Mouse (Mus musculus): ENCODE results near the gene Hist1h2bc. TPM values are rescaled to one million over a fixed set of nuclear protein-coding genes. Genes with fewer than 3 reads are reported as not detected.

Gene Hist1h2bc
- polyA plus RNA-seq, 1 experiment from 2014 or later: 168 TPM

GRCm38 (mm10) chr13:23689459-23689858, 5.5 kb downstream of the Hist1h2bc start:
- WGBS (ENCODE audit: insufficient replicate concordance): 42% methylated on average over 2 of the region's 2 CpGs
- H3K4me2 ChIP-seq (ENCODE audit: low read depth, low read length): no peak overlapping the region

DNA sequence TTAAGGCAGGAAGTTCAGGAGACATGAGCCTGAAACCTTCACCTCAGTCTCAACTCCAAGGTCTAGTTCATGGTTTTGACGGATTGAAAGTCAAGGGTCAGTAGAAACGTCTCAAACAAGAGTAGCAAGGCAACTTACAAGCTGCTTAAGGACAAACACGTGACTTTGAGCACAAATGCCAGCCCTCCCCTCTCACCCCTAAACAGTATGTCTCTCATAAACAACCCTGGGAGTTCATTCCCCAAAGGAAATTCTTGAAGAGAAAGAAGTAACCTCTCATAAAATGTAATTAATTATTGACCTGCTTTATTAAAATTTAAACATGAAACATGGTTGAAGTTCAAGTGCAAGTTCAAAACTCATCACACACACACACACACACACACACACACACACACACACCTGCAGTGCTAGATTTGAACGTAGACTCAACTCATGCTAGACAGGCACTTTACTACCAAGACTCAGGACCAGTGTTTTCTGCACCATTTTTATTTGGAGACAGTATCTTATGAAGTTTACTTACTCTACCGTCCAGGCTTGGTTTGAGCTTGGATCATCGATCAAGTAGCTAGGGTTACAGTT, 9.9 kb downstream of the Hist1h2bc start:
- peak; percentile 3 for DNase-seq
- Histone ChIP-seq H3K9ac (replicated peaks) (no peak overlapping the region), H3K27me3 (ENCODE audit: insufficient read depth, low read length) (no peaks in the 10 kb centered on the region), H3K4me2 (ENCODE audit: low read depth, low read length) (no peak overlapping the region), H3K4me3 (ENCODE audit: low read depth, low read length) (no peak overlapping the region), H3K27ac (ENCODE audit: low read depth) (no peak overlapping the region), H3K36me3 (replicated peaks; ENCODE audit: insufficient read depth, low read length) (peaks cover 11% of the 10 kb centered on the region; the same call in 1 of the 2 replicates), H3K4me1 (ENCODE audit: insufficient read depth) (peaks cover 19% of the 10 kb centered on the region), H3K9me3 (ENCODE audit: low read length) (no peaks in the 10 kb centered on the region)
- ATAC-seq: no peak
- TF ChIP-seq EP300 (IDR thresholded peaks at IDR 0.05; ENCODE audit: low read depth) (no peak), CTCF (IDR thresholded peaks at IDR 0.05; ENCODE audit: low read depth) (no peak)
- 79% methylated on average over 6 of the region's 6 CpGs for WGBS (ENCODE audit: insufficient replicate concordance)

More at GRCm38 (mm10) chr13:23689459-23689858, 5.5 kb downstream of the Hist1h2bc start:
- DNase-seq (no peak), ATAC-seq (no peak)
- Histone ChIP-seq H3K9me3 (ENCODE audit: low read length) (no peaks in the 10 kb centered on the region), H3K36me3 (replicated peaks; ENCODE audit: insufficient read depth, low read length) (peaks cover 14% of the 10 kb centered on the region; the same call in 1 of the 2 replicates), H3K27ac (ENCODE audit: low read depth) (no peak overlapping the region), H3K27me3 (ENCODE audit: insufficient read depth, low read length) (no peaks in the 10 kb centered on the region), H3K4me3 (ENCODE audit: low read depth, low read length) (no peak overlapping the region), H3K9ac (replicated peaks) (no peak overlapping the region), H3K4me1 (ENCODE audit: insufficient read depth) (peaks cover 21% of the 10 kb centered on the region)
- TF ChIP-seq EP300 (IDR thresholded peaks at IDR 0.05; ENCODE audit: low read depth) (no peak), CTCF (IDR thresholded peaks at IDR 0.05; ENCODE audit: low read depth) (no peak)

- no peak overlapping the region for H3K4me3 ChIP-seq (ENCODE audit: low read depth, low read length)
- 87% methylated on average over 9 of the region's 9 CpGs for WGBS (ENCODE audit: insufficient replicate concordance)
- 0 out of 2 replicates have a peak overlapping the region, but pooled peaks have one; percentile 7 for H3K27ac ChIP-seq (ENCODE audit: low read depth)
- TF ChIP-seq EP300 (IDR thresholded peaks at IDR 0.05; ENCODE audit: low read depth) (no peak), CTCF (IDR thresholded peaks at IDR 0.05; ENCODE audit: low read depth) (no peak)
- no peaks in the 10 kb centered on the region for H3K9me3 ChIP-seq (ENCODE audit: low read length)
- peaks cover 12% of the 10 kb centered on the region for H3K4me1 ChIP-seq (ENCODE audit: insufficient read depth)
- peaks cover 11% of the 10 kb centered on the region; the same call in 1 of the 2 replicates for H3K36me3 ChIP-seq (replicated peaks; ENCODE audit: insufficient read depth, low read length)
- no peak for DNase-seq
- no peak for ATAC-seq
- H3K4me2 ChIP-seq (ENCODE audit: low read depth, low read length): no peak overlapping the region
- no peak overlapping the region for H3K9ac ChIP-seq (replicated peaks)
- no peaks in the 10 kb centered on the region for H3K27me3 ChIP-seq (ENCODE audit: insufficient read depth, low read length)
These were observed 11.0 kb downstream of the Hist1h2bc start for GRCm38 (mm10) chr13:23694956-23695355.

DNA sequence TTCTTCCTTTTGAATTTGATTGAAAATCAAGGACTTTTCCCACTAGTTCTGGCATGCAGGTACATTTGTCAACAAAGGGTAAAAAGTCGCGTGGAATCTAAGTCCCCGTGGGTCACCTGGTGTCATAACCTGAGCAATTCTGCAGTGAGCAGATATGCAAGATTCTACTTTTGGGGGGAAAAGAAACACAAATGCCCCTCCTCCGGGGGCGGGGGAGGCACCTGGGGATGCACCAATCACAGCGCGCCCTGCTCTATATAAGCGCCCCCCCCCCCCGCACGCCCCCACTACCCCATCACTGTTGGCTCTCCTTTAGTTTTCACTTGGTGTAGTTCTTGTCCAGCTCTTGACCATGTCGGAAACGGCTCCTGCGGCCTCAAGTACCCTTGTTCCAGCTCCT, 11.5 kb downstream of the Hist1h2bc start, which contains the start of gene Hist1h1t:
Gene Hist1h1t (plus strand): TSS at position 301 of the 400 bp plus-strand sequence.
- DNase-seq (peak; percentile 20), ATAC-seq (no peak)
- Histone ChIP-seq H3K9me3 (ENCODE audit: low read length) (no peaks in the 10 kb centered on the region), H3K27me3 (ENCODE audit: insufficient read depth, low read length) (no peaks in the 10 kb centered on the region), H3K9ac (replicated peaks) (peak within 1 kb of the TSS; percentile 44), H3K36me3 (replicated peaks; ENCODE audit: insufficient read depth, low read length) (peaks cover 11% of the 10 kb centered on the region; the same call in 1 of the 2 replicates), H3K4me1 (ENCODE audit: insufficient read depth) (peaks cover 12% of the 10 kb centered on the region), H3K4me3 (ENCODE audit: low read depth, low read length) (0 out of 2 replicates have a peak within 1 kb of the TSS, but pooled peaks have one; percentile 4), H3K27ac (ENCODE audit: low read depth) (peak within 1 kb of the TSS; percentile 98), H3K4me2 (ENCODE audit: low read depth, low read length) (peak within 1 kb of the TSS; percentile 61)
- WGBS (ENCODE audit: insufficient replicate concordance): 57% methylated on average over 13 of the region's 13 CpGs
- TF ChIP-seq CTCF (IDR thresholded peaks at IDR 0.05; ENCODE audit: low read depth) (no peak), EP300 (IDR thresholded peaks at IDR 0.05; ENCODE audit: low read depth) (no peak)

- peak overlapping the region; percentile 61 for H3K4me2 ChIP-seq (ENCODE audit: low read depth, low read length)
- peak; percentile 52 for DNase-seq
These were observed 12.1 kb downstream of the Hist1h2bc start for GRCm38 (mm10) chr13:23696061-23696474.

DNA sequence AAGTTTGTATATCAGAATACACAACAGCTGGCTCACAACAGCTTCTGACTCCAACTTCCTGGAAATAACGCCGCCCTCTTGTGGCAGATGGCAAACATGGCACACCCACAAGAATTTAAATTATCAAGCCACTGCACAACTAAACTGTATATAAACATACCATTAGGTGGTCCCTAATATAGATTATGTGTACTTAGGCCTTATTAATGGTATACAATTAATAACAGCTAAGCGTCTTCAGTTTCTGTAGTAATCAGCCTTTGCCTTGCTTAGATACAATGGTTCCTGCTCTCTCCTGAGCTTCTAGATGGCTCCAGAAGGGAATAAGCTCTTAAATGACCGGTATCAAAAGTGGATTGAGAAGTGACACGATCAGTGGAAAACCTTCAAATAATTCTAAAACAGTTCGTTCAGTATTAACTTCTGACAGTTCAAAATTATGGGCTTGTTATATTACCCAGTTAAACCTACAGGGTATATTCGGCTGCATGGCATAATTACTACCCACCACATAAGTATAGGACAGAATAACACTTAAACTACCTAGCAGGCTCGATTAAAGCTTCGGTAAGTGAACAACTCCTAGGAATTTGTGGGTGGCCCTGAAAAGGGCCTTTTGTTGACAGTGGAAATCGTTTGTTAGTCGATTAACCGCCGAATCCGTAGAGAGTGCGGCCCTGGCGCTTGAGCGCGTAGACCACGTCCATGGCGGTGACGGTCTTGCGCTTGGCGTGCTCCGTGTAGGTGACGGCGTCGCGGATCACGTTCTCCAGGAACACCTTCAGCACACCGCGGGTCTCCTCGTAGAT, 13.7 kb downstream of the Hist1h2bc start:
- H3K9me3 ChIP-seq (ENCODE audit: low read length): no peaks in the 10 kb centered on the region
- H3K4me3 ChIP-seq (ENCODE audit: low read depth, low read length): peak overlapping the region; percentile 54
- DNase-seq (peak; percentile 80), ATAC-seq (peak; percentile 33)
- H3K9ac ChIP-seq (replicated peaks): peak overlapping the region; percentile 85
- H3K27ac ChIP-seq (ENCODE audit: low read depth): peak overlapping the region; percentile 98
- peaks cover 12% of the 10 kb centered on the region for H3K4me1 ChIP-seq (ENCODE audit: insufficient read depth)
- under 1% methylated on average over 21 of the region's 32 CpGs for WGBS (ENCODE audit: insufficient replicate concordance)
- peak overlapping the region; percentile 73 for H3K4me2 ChIP-seq (ENCODE audit: low read depth, low read length)
- no peaks in the 10 kb centered on the region for H3K27me3 ChIP-seq (ENCODE audit: insufficient read depth, low read length)
- peaks cover 3% of the 10 kb centered on the region; the same call in 1 of the 2 replicates for H3K36me3 ChIP-seq (replicated peaks; ENCODE audit: insufficient read depth, low read length)
- peak; percentile 91 for TF ChIP-seq CTCF (IDR thresholded peaks at IDR 0.05; ENCODE audit: low read depth)
- peak; percentile 20; the same call in 1 of the 2 replicates for TF ChIP-seq EP300 (IDR thresholded peaks at IDR 0.05; ENCODE audit: low read depth)

More at GRCm38 (mm10) chr13:23696061-23696474, 12.1 kb downstream of the Hist1h2bc start:
- H3K36me3 ChIP-seq (replicated peaks; ENCODE audit: insufficient read depth, low read length): peaks cover 8% of the 10 kb centered on the region; the same call in 1 of the 2 replicates
- peaks cover 12% of the 10 kb centered on the region for H3K4me1 ChIP-seq (ENCODE audit: insufficient read depth)
- WGBS (ENCODE audit: insufficient replicate concordance): 42% methylated on average over 15 of the region's 15 CpGs
- no peak for ATAC-seq
- 0 out of 2 replicates have a peak overlapping the region, but pooled peaks have one; percentile 4 for H3K4me3 ChIP-seq (ENCODE audit: low read depth, low read length)
- no peaks in the 10 kb centered on the region for H3K27me3 ChIP-seq (ENCODE audit: insufficient read depth, low read length)
- peak overlapping the region; percentile 44 for H3K9ac ChIP-seq (replicated peaks)
- H3K27ac ChIP-seq (ENCODE audit: low read depth): peak overlapping the region; percentile 98
- no peaks in the 10 kb centered on the region for H3K9me3 ChIP-seq (ENCODE audit: low read length)
- TF ChIP-seq EP300 (IDR thresholded peaks at IDR 0.05; ENCODE audit: low read depth) (no peak), CTCF (IDR thresholded peaks at IDR 0.05; ENCODE audit: low read depth) (no peak)

Data from liver, postnatal 0 days (tissue).